Mouse (Mus musculus) liver, adult 2 months (tissue): ENCODE data around the gene Nmd3. TPM values are rescaled to one million over a fixed set of nuclear protein-coding genes. Genes with fewer than 3 reads are reported as not detected.
A peak's percentile ranks its signal among the peaks of the same experiment; 100 is the strongest.

ENCODE experiments used
- DNase-seq: peaks from one replicate; pipeline ENCODE4 v3.0.0-alpha.2; 2011; ENCODE audit warnings: low read depth, low spot score; ENCODE audit errors: extremely low read depth
- H3K27ac ChIP-seq: fragments of 200-500 bp; replicated peaks from 2 replicates; pipeline ENCODE4 v1.5.1; 2012; ENCODE audit warnings: low read depth, mild to moderate bottlenecking, control low read depth, inconsistent platforms, low read length; ENCODE audit not compliant: insufficient read depth
- H3K27me3 ChIP-seq: fragments of 200-500 bp; 2 replicates; pipeline ENCODE4 v1.6.1; 2012; ENCODE audit warnings: mild to moderate bottlenecking, moderate library complexity, low read length, inconsistent platforms; ENCODE audit not compliant: control insufficient read depth, insufficient read depth
- H3K36me3 ChIP-seq: fragments of 200-500 bp; 2 replicates; pipeline ENCODE4 v1.6.1; 2012; ENCODE audit warnings: low read length, inconsistent platforms; ENCODE audit not compliant: control insufficient read depth, insufficient read depth
- H3K4me1 ChIP-seq: fragments of 200-500 bp; 2 replicates; pipeline ENCODE4 v1.6.1; 2011; ENCODE audit warnings: low read length; ENCODE audit not compliant: control insufficient read depth, insufficient read depth
- H3K4me3 ChIP-seq: fragments of 200-500 bp; 2 replicates; pipeline ENCODE4 v1.5.1; 2011; ENCODE audit warnings: low read depth, mild to moderate bottlenecking, control low read depth, low read length, moderate library complexity; ENCODE audit not compliant: insufficient read depth
- H3K79me2 ChIP-seq: fragments of 200-500 bp; 2 replicates; pipeline ENCODE4 v1.6.1; 2012; ENCODE audit warnings: inconsistent platforms, mild to moderate bottlenecking, low read length, moderate library complexity; ENCODE audit not compliant: control insufficient read depth, insufficient read depth
- H3K9ac ChIP-seq: fragments of 200-500 bp; 2 replicates; pipeline ENCODE4 v1.6.1; 2012; ENCODE audit warnings: low read depth, mild to moderate bottlenecking, control low read depth, inconsistent platforms, low read length
- CTCF ChIP-seq: fragments of 200-500 bp; IDR thresholded peaks from 2 replicates; pipeline ENCODE4 v1.5.1; 2011; ENCODE audit warnings: low read depth, low read length, control low read depth
- POLR2A ChIP-seq: fragments of 200-500 bp; IDR thresholded peaks from 2 replicates; pipeline ENCODE4 v1.6.1; 2011; ENCODE audit warnings: low read length, control low read depth; ENCODE audit not compliant: insufficient read depth; ENCODE audit errors: extremely low read depth
- WGBS: fragments of 180-500 bp; shearing (Covaris S2); methylation state at CpG from one replicate; pipeline ENCODE4 v1.1.7; 2018; 5-methylcytosine and 5-hydroxymethylcytosine counted together
- polyA plus RNA-seq: library from polyadenylated mRNA; depleted of rRNA; stranded (reverse); fragments of >200 nt; gene quantifications from 2 replicates; pipeline ENCODE4 v1.2.3, GENCODE M21; 2012; rRNA removed
- total RNA-seq: library from RNA; depleted of rRNA; stranded (reverse); fragments of >200 nt; gene quantifications from 2 replicates; pipeline ENCODE4 v1.2.3, GENCODE M21; 2014; rRNA removed

Nmd3 gene
- total and polyA plus RNA-seq, 2 experiments: 18.3 to 70.3 TPM

GRCm38 (mm10) chr3:69797969-69798368, 76.2 kb downstream of the Nmd3 start:
- Histone ChIP-seq H3K27me3 (no peaks in the 10 kb centered on the region), H3K27ac (no peak overlapping the region), H3K36me3 (no peaks in the 10 kb centered on the region), H3K9ac (no peak overlapping the region), H3K4me1 (no peaks in the 10 kb centered on the region), H3K79me2 (no peaks in the 10 kb centered on the region), H3K4me3 (no peak overlapping the region)
- 47% methylated on average over 2 of the region's 2 CpGs for WGBS
- TF ChIP-seq CTCF (no peak), POLR2A (no peak)
- DNase-seq: peak; percentile 11

DNA sequence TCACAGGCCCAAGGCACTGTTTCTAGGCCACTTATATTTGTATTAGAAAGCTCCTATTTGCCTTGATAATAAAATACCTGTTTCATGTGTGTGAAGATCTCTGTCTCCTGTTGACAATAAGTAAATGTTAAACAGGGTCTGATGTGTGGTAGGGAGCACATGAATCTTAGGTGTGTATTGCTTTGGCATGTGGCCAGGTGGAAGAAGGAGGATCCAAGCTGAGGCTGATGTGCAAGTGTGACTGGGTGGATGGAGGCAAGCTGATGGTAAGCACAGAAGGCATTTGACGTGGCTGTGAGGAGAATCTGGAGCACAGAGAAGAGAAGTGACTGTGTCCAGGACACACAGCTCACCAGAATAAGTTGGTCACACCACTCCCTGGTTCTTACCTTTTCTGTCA, 77.3 kb downstream of the Nmd3 start:
- Histone ChIP-seq H3K79me2 (no peaks in the 10 kb centered on the region), H3K9ac (no peak overlapping the region), H3K4me1 (no peaks in the 10 kb centered on the region), H3K27ac (no peak overlapping the region), H3K4me3 (no peak overlapping the region), H3K27me3 (no peaks in the 10 kb centered on the region), H3K36me3 (no peaks in the 10 kb centered on the region)
- TF ChIP-seq POLR2A (no peak), CTCF (no peak)
- 77% methylated on average over 1 of the region's 1 CpGs for WGBS
- no peak for DNase-seq

DNA sequence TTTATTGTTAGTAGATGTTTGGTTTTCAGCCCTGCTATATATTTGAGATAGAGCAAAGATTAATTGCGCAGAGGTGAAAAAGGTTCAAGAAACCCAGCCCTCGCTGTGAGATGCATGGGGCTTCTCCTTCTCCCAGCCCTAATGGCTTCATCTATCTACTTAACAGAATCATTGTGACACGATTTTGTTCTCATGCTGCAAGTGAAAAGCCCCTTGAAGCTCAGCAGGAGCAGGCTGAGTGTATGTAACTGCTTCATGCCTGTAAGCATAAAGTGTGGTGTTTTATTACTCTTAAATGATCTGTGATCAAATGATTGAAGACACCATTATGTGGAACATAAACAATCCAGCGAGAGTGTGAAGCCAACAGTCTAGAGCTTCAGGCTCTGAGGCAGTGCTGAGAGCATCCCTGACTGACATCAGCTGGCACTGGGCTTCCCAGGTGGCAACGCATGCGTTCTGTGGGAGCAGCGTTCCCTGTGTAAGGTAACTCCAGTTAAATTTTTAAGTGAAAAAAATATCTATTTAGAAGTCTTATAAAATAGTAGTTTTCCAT, 79.1 kb downstream of the Nmd3 start:
- no peaks in the 10 kb centered on the region for H3K79me2 ChIP-seq
- no peaks in the 10 kb centered on the region for H3K4me1 ChIP-seq
- H3K4me3 ChIP-seq: no peak overlapping the region
- H3K27me3 ChIP-seq: no peaks in the 10 kb centered on the region
- no peak for TF ChIP-seq CTCF
- no peak for TF ChIP-seq POLR2A
- no peak overlapping the region for H3K9ac ChIP-seq
- H3K27ac ChIP-seq: no peak overlapping the region
- 79% methylated on average over 7 of the region's 7 CpGs for WGBS
- H3K36me3 ChIP-seq: no peaks in the 10 kb centered on the region
- DNase-seq: no peak

- no peak overlapping the region for H3K27ac ChIP-seq
- no peak overlapping the region for H3K9ac ChIP-seq
- no peaks in the 10 kb centered on the region for H3K36me3 ChIP-seq
- no peak overlapping the region for H3K4me3 ChIP-seq
- no peaks in the 10 kb centered on the region for H3K79me2 ChIP-seq
- H3K4me1 ChIP-seq: no peaks in the 10 kb centered on the region
- TF ChIP-seq CTCF: no peak
- TF ChIP-seq POLR2A: no peak
- 94% methylated on average over 1 of the region's 1 CpGs for WGBS
- no peak for DNase-seq
- H3K27me3 ChIP-seq: no peaks in the 10 kb centered on the region
Observed at GRCm38 (mm10) chr3:69803137-69803536, 81.4 kb downstream of the Nmd3 start.

Other genes starting within 250 kb of the Nmd3 start
- gene B3galnt1, start 123.0 kb upstream of the Nmd3 start, total RNA-seq: 1.1 and 1.3 TPM in 2 replicates
- 0.12 and 0.57 TPM in 2 replicates for gene B3galnt1, start 123.0 kb upstream of the Nmd3 start, polyA plus RNA-seq
- gene Sptssb, start 138.0 kb downstream of the Nmd3 start, total RNA-seq: 0.18 and 0.20 TPM in 2 replicates
- 0.64 TPM in 1 of 2 replicates, not detected in the other for gene Sptssb, start 138.0 kb downstream of the Nmd3 start, polyA plus RNA-seq